Mouse (Mus musculus): ENCODE results near the gene 1600012H06Rik. TPM values are rescaled to one million over a fixed set of nuclear protein-coding genes. Genes with fewer than 3 reads are reported as not detected.

The 1600012H06Rik gene
- 19.8 and 22.3 TPM in 2 replicates for polyA plus RNA-seq (2012; rRNA removed)

GRCm38 (mm10) chr17:14943009-14943728, at the start of gene 1600012H06Rik, which contains the start of gene Wdr27:
Gene 1600012H06Rik, plus strand, starts transcription at chr17:14943184.
Gene Wdr27, minus strand, starts transcription at chr17:14943158.

GRCm38 (mm10) chr17:14960951-14961556, 18.1 kb downstream of the 1600012H06Rik start, which contains the start of gene Phf10:
Gene Phf10, minus strand, starts transcription at chr17:14961273.

GRCm38 (mm10) chr17:14978362-14979038, 35.5 kb downstream of the 1600012H06Rik start, which contains the start of the genes 9030025P20Rik and Gm3417:
Gene 9030025P20Rik, plus strand, starts transcription at chr17:14978468.
Gene Gm3417, minus strand, starts transcription at chr17:14978790.

Other genes starting within 250 kb of the 1600012H06Rik start
- gene Thbs2, start 248.9 kb upstream of the 1600012H06Rik start, polyA plus RNA-seq (2012; rRNA removed), result 6.6 TPM in 2 replicates
- gene Wdr27, start within 50 bp of the 1600012H06Rik start, polyA plus RNA-seq (2012; rRNA removed), result 2.0 and 3.8 TPM in 2 replicates
- gene Phf10, start 18.1 kb downstream of the 1600012H06Rik start, polyA plus RNA-seq (2012; rRNA removed), result 86.6 and 89.9 TPM in 2 replicates
- gene 9030025P20Rik, start 35.3 kb downstream of the 1600012H06Rik start, polyA plus RNA-seq (2012; rRNA removed), result 14.2 and 19.5 TPM in 2 replicates
- gene Gm3417, start 35.6 kb downstream of the 1600012H06Rik start, polyA plus RNA-seq (2012; rRNA removed), result 0.72 TPM in 1 of 2 replicates, not detected in the other
- gene Gm3435, start 67.0 kb downstream of the 1600012H06Rik start, polyA plus RNA-seq (2012; rRNA removed), result 6.1 and 7.0 TPM in 2 replicates
- gene Ermard, start 98.0 kb downstream of the 1600012H06Rik start, polyA plus RNA-seq (2012; rRNA removed), result 69.0 and 96.8 TPM in 2 replicates
- gene Tcte3, start 98.3 kb downstream of the 1600012H06Rik start, polyA plus RNA-seq (2012; rRNA removed), result 0.35 TPM in 1 of 2 replicates, not detected in the other
- gene Gm3448, start 98.4 kb downstream of the 1600012H06Rik start, polyA plus RNA-seq (2012; rRNA removed), result 3.3 and 4.2 TPM in 2 replicates

All from central nervous system, embryonic 11.5 days (tissue).